Mouse (Mus musculus) ovary, adult 10 weeks (tissue): ENCODE results near the gene G6pc2. TPM values are rescaled to one million over a fixed set of nuclear protein-coding genes. Genes with fewer than 3 reads are reported as not detected.

Source experiments
- polyA plus RNA-seq: library from polyadenylated mRNA; stranded (reverse); fragments of 350-450 nt; fragmentation: Illumina TruSeq; extraction: RNeasy Lipid Tissue Mini Kit (QIAGEN cat#74804); gene quantifications from one replicate; pipeline ENCODE4 v1.2.3, GENCODE M21; 2014

G6pc2 gene
- 0.51 TPM for polyA plus RNA-seq

GRCm38 (mm10) chr2:69210773-69211172 lies at the start of gene G6pc2:
Gene G6pc2, plus strand, starts transcription at chr2:69211073.

GRCm38 (mm10) chr2:69205791-69206351 lies 5.0 kb upstream of the G6pc2 start, which contains the start of gene Spc25:
Gene Spc25, minus strand, starts transcription at chr2:69206194.

Other genes with a start within 250 kb of the G6pc2 start
- 9.9 TPM for gene Nostrin, start 75.3 kb upstream of the G6pc2 start, polyA plus RNA-seq
- 150 TPM for gene Spc25, start 4.9 kb upstream of the G6pc2 start, polyA plus RNA-seq
- 0.40 TPM for gene Abcb11, start 131.5 kb downstream of the G6pc2 start, polyA plus RNA-seq
- gene Dhrs9, start 169.4 kb downstream of the G6pc2 start, polyA plus RNA-seq = 9.9 TPM